Mouse (Mus musculus) testis, postnatal 10 days (tissue): ENCODE results near the gene Tsc1.

Experiments used
- DNase-seq: peaks from one replicate; pipeline ENCODE4 v3.0.0; 2021; ENCODE audit warnings: low spot score

Gene Tsc1

DNA sequence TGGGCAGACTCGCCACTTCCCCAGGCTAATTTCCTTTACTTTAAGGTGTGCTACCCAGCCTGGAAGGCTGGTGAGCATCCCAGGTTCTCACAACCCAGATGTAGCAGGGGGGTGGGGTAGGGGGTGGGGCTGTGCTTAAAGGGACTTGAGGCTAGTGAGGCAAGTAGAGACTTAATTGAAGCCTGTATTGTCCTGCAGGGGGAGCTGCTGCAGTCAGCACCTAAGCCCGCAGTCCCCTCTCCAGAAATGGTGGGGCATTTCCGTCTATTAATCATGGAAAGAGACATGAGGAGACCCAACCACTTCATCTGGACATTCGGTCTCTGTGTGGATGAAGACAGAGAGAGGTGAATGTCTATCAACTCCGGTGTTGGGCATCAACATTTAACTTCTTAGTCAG, 24.7 kb upstream of the Tsc1 start:
- no peak for DNase-seq

DNA sequence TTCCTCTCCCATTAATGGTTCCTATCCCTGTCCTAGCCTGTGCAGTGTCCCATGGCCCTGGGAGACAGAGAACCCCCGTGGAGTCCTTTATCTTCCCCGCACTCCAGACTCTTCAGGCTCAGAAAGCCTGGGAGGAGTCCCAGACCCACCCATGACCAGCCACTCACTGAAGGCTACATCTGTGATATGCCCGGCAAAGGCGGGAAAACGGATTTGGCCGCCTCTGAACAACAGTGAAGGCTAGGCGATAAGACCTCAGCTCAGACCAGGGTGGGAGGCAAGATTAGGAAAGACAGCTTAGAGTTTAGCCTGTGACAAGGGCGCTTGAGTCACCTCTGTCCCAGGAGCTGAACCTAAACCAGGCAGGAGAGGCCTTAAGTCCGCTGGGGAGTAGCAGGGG, 24.2 kb upstream of the Tsc1 start:
- no peak for DNase-seq

DNA sequence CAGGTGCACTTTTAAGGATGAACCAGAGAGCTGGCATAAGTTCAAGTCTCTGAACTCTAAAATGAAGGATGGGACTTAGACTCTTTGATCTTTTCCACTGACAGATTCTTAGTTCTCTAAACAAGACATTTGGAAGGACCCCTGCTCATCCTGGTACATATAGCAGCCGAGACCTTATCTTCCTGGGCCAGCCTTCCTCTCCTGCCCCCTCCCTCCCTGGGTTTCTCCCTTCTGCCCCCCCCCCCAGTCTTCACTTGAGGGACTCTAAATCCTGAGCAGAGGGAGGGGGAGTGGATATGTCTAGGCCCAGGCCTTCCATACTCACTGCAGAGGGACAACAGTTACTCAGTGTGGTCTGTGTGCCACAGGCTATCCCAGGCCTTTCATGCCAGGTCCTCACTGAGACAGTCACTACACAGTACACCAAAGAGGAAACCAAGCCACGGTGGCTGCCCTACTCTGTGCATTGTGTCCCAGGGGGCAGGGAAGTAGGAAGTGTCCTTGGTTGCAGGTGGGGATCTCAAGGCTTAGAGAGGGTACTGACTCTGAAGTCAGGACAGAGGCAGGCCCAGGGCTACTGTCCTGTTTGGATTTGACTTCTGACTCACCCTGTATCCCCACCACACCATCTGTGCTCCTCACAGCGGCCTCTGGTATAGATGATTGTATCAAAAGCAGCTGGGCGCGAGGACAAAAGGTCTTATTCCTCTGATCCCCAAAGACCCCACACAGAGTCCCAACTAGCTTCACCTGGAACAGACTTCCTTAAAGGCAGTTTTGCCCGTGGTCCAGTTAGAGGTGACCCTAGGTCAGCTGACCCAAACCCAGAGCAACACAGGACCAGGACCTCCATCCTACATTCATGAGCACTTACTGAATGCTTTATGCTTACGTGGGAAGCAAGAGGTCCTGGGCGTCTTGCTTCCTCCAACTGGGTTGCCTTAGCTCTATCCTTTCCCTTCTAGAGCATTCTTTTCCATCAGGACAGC, 23.2 kb upstream of the Tsc1 start:
- DNase-seq: no peak

DNA sequence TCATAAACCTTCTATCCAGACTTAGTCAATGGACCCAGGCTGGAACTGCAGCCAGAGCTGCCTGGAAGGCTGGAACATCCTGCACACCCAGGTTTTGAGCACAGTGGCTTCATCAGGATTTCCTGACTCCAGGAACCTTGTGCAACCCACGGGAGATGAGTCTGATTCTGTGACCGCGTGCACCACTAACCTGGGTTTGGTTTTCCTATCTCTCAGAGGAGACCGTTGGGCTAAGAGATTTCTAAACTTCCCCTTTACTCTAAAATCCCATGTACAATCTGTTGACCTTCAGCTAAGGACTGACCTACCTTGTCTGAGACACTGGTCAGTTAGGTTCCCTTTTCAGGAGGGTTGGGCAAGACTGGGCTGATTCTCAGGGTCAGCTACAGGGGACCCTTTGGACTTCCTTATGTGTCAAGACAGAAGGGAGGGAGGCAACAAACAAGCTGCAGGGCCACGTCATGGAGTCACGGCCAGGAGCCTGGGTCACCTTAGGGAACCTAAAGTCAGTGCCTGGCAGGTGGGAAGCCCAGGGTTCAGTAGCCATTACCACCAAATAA, 22.2 kb upstream of the Tsc1 start:
- no peak for DNase-seq

DNA sequence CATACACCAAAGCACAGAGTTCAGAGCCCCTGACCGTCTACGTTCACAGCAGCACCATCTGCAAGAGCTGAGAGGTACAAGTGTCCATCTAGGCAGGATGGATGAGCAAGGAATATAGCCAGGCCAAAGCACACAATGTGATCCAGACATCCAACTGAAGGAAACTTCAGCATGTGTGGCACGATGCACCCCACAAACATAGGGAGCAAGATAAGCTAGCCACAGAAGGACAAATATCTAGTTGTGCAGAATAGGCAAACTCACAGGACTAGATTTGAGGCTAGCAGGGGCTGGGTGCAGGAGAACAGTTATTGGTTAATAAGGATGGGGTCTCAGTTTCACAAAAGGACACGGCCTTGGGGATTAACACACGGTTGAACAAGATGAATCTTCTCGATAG, 21.7 kb upstream of the Tsc1 start:
- no peak for DNase-seq

DNA sequence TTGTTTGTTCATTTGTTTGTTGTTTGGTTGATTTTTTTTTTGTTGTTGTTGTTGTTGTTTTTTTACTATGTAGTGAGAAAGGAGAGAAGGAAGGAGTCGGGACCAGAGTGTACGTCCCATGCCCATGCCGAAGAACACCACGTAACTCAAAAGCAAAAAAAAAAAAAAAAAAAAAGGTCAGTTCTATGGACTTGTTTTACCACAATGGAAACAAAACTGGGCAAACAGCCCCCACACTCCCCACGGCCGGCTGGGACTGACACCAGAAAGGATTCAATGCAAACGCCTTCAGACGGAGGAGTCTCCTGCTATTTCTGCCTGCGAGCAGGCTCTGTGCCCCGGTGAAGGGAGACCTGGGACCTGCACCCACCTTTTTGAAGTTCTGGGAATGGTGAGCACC, 20.5 kb upstream of the Tsc1 start:
- DNase-seq: no peak

DNA sequence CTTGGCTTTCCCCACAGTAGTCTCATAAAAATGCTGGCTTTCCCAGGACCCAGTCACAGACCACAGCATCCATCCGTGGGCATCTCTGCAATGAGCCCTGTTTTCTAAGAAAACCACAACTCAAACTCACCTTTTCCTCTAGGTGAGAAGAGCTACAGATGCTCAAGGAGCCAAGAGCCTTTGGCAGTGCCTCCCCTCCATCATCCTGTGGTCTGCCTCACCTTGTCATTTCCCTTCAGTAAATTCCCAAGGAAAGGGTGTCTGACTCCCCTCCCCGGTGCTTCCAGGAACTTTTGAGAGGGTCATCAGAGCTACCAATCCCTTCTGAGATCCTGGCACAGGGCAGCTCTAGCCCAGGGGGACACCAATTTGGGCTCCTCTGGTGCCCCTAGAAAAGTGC, 19.9 kb upstream of the Tsc1 start:
- no peak for DNase-seq

DNA sequence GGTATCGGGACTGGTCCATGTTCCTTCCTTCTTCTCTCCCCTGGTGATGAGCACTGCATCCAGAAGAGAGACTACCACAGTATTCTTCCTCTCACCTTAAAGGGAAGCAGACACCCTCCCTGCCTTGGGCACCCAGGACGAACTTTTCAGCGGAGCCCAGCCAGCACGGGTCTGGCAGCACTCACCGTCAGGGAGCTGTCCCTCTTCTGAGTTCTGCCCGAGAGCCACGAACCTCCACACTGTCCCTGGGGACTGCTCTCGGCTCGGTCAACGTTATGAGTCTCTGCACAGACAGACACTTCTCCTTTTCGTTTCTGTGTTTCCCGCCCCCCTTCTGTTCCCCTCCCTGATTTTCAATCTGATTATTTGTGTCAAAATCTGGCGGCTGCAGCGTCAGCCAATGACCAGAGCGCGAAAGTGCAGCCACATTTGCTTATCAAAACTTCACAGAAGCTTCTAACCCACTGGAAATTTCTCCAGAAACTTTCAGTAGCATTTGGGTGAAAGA, 19.3 kb upstream of the Tsc1 start, which contains the start of gene Gfi1b:
Gene Gfi1b (minus strand): TSS at position 319 of the 508 bp plus-strand sequence.
- no peak for DNase-seq

DNA sequence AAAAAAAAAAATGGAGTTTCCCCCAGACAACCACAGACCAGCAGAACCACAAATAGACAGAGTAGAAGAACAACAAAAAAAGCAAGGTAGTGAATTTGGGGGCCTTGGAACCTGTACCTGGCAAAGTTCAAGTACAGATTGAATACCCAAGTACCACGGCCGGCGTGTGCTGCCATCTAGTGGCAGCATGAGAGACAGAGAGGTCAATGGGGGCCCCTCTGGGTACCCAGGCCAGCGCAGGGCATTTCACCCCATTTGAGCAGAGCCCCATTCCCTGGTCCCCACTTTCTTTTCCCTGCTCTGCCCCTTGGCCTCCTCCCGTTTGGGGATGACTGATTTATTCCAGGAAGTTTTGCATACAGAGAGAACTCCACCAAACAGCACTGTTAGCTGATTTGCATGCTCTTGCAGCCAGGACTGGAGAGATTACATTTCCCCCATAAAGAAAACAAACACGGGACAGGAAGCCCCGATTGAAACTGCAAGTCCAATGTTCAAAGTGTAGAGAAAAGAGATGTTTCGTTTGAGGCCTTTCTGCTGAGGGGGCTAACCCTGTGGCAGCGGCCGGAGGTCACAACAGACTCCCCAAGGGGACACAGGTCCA, 18.4 kb upstream of the Tsc1 start:
- DNase-seq: no peak

DNA sequence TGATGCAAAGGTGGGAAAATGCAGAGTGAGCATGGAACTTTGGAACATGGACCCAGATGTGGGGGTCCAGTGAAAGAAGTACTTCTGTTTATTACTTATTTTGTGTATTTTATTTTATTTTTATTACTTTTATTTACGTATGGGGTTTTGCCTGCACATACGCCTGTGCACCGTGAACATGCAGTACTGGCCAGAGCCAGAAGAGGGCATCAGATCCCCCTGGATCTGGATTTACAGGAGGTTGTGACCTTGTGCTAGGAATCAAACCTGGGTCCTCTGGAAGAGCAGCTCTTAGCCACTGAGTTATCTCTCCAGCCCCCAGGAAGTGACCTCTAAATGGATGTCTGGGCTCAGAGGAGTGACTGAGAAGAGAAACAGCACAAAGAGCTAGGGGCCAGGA, 16.2 kb upstream of the Tsc1 start:
- no peak for DNase-seq

DNA sequence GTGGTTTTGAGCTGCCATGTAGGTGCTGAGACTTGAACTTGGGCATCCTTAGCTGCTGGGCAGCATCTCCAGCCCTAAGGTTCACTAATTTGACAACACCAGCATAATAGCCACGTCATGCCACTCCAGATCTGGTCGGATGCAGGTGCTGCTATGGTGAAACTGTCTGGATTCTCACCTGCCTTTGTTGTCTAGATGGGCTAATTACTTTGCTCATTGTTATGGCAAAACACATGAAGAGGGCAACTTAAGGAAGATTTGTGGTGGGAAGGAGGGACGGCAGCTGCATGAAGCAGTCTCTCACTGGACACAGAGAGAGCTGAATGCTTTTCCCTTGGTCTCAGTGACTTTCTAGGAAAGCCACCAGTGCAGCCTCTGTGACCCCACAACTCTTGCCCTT, 15.0 kb upstream of the Tsc1 start:
- DNase-seq: no peak

DNA sequence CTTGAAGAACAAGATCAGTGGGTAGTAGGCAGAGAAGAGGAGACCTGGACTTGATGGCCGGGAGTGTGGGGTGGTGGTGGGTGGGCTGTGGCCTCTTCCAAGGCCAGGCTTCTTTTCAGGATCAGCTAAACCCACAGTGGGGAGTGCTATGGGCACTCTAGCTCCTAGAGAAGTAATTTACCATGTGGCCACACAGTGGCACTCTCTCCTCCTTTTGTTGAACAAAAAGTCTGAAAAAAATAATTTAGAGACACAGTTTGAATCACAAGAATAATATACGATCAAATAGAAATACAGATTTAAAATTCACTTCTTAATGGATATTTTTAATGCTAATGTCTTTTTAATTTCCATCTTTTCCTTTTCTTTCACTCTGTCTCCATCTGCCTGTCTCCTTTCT, 13.0 kb upstream of the Tsc1 start:
- no peak for DNase-seq

DNA sequence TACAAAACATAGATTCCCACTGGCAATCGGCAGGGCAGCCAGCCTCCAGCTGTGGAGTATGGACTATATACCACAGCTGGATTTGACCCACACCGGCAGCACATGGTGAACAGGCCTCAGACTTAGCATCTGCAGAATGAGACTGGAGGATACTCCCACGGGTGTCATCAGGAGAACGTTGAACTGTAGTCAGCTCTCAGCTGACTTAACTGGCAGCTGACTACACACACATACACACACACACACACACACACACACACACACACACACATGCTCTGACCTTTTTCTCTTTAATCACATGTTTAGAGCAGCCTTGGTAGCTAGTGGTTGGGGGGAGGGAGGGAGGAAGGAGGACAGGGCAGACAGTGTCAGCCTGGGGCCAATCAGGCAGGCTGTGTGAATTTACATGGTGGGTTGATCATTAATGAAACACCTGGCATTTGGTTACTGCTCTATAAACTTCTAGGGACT, 11.1 kb upstream of the Tsc1 start:
- no peak for DNase-seq

DNA sequence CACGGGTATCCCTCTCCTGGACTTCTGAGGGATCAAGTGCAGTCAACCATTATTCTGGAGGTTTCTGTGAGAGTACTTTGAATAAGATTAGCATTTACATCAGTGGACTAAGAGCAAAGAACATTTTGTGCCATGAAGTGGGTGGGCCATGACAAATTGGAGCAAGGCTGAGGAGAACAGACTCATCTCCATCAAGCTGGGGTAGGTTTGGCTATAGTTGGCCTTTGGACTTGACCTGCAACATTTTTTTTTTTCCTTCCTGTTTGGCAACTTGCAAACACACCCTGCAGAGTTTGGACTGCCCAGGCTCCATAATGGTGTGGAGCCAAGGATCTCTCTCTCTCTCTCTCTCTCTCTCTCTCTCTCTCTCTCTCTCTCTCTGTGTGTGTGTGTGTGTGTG, 8.4 kb upstream of the Tsc1 start:
- no peak for DNase-seq

DNA sequence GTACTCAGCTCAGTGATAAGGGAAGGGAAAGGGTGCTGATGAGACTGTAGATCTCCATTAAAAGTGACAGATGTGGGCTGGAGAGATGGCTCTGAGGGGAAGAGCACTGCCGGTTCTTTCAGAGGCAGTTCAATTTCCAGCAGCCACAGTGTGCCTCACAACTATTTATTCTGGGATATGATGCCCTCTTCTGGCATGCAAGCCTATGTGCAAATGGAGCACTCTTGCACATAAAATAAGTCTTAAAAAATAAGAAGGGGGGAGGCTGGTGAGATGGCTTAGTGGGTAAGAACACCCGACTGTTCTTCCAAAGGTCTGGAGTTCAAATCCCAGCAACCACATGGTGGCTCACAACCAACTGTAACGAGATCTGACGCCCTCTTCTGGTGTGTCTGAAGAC, 7.9 kb upstream of the Tsc1 start:
- no peak for DNase-seq

DNA sequence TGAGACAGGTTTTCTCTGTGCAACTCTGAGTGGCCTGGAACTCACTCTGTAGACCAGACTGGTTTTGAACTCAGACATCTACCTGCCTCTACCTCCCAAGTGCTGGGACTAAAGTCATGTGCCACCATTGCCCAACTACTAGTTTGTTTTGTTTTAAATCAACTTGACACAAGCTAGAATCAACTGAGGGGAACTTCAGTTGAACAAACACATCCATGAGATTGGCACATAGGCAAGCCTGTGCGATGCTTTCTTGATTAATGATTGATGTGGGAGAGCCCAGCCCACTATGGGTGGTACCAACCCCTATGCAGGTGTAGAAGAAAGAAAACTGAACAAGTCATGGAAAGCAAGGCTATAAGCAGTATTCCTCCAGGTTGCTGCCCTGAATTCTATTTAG, 5.8 kb upstream of the Tsc1 start:
- no peak for DNase-seq

DNA sequence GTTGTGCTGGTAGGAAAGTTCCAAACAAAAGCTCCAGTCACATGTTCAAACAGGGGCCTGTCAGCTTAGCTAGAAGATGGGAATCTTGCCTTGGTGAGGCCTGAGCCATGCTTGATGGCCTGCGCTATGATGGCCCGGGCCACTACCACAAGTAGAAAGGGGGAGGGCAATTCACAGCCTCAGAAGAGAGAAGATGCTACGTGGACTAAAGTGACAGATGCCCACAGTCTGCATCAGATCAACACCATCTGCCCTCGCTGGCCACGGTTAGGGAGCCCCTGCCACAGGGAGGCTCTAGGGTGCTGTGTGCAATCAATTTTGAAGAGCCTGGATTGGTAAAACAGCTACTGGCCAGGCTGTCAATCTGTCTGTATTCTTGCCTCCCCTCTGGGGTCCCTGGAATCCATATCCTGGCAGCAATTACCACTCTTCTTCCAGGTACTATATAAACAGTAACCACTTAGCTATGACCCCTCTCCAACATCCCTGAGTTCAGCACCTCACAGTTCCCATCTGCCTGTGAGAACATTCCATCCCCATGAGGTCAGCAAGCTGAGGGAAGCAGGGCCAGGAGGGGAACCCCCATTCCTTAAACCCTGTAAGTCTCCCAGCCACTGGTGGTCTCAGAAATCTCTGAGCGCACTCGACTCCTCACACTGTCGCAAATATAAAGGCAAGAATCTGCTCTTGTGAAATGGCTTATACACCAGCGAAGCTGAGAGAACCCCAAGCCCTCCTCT, 3.8 kb upstream of the Tsc1 start:
- DNase-seq: no peak

DNA sequence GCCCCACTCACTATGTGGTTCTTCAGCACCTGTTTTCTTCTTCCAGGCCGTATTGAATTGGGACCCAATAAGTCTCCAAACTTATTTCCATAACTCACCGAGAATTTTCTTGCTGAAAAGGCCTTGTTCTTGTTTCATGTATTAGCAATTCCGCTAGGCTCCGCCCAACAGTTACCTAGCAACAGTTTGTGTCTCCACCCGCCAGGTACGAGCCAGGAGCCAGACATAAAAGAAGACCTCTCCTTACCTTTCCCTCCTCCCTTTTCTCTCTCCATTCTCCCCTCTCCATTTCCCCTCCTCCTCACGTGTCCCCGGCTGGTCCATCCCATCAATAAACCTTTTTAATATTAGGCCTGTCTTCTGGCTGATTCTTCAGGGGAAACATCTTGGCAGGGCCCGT, 2.7 kb upstream of the Tsc1 start:
- DNase-seq: no peak

DNA sequence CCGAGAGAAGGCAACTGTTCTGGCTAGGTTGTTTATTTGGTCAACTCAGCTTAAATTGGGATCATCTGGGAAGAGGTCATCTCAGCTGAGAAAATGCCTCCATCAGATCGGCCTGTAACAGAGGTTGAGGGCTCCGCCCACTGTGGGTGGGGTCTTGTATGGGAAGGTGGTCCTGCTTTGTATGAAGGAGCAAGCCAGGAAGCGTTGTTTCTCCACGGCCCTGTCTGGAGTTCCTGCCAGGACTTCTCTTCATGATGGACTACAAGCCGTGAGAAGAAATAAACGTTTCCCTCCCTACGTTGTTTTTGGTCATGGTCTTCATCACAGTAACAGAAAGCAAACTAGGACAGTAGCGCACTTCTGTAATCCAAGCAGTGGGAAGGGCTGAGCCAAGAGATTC, 2.1 kb upstream of the Tsc1 start:
- peak; percentile 60 for DNase-seq

DNA sequence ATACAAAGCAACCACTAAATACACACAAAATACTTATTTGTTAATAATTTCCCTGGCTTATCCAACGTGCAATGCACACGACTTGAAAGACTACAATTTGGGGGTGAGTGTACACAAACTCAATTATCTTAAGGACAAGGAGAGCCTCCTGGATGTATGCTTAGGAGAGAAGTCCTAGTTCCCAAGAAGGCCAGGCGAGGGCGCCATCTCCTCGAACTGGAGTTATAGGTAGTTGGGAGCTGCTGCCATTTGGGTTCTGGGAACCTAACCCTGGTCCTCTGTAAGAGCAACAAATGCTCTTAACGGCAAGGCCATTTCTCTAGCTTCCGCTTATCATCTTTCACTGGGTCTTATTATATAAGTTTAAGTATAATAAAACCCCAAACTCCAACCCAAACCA, 1.2 kb upstream of the Tsc1 start:
- peak; percentile 68 for DNase-seq

DNA sequence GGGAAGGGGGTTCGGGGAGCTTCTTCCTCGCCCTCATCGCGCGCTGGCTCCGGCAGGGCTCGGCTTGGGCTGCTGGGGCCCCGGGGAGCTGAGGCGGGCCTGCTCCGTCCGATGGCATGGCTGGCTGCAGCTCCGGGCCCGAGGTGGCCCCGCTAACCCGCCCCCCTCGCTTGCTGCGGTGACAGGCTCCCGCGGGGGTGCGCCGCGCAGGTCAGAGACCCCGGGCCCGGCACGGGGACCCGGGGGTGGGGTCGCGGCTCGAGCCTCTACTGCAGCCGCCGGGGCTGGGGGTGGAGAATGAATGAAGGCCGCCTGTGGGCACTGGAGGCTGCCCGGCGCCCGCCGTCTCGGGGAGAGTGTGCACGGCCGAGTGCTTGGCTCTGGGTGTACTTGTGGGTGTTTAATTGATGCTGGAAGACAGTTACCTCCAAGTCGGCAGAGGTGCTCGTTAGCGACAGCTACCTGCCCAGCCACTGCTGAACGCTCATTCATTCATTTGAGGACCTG, 460 bp downstream of the Tsc1 start:
- no peak for DNase-seq

DNA sequence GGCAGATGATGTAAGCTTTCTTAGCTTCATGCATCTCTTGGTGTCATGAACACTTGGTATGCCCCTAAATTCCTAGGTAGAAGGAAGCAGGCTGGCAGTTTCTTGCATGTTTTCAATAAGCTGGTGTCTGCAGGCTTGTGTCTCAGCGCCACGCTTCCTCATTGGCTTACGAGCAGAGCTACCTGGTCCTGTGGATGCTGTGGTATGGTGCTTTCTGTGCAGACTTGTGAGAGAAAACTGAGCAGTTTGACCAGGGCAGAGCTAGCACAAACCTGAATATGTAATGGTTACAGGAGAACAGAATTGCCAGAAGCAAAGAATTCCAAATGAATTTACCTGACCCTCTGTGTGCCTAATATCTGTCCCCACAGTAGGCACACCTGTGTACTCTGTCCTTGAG, 2.1 kb downstream of the Tsc1 start:
- DNase-seq: no peak
